Mouse (Mus musculus): Measurements from ENCODE around the gene Ninl. TPM values are rescaled to one million over a fixed set of nuclear protein-coding genes. Genes with fewer than 3 reads are reported as not detected.

The Ninl gene
- 19.0 and 19.2 TPM in 2 replicates for polyA plus RNA-seq (2014; fragmentation: Nextera tagmentation; extraction: Ambion mirVana)

GRCm38 (mm10) chr2:151039232-151039695 is at the start of gene Ninl, which contains the start of gene Nanp:
Gene Ninl, minus strand, starts transcription at chr2:151039382.
Gene Nanp, minus strand, starts transcription at chr2:151039398.
- H3K27me3 ChIP-seq (replicated peaks; ENCODE audit: control insufficient read depth, insufficient read depth, low read length) = no peaks in the 10 kb centered on the region
- no peaks in the 10 kb centered on the region for H3K9me3 ChIP-seq (ENCODE audit: control insufficient read depth, low read length)
- peak within 1 kb of the TSS; percentile 97 for H3K9ac ChIP-seq (ENCODE audit: low read depth, low read length)
- H3K27ac ChIP-seq (ENCODE audit: low read depth, low read length) = peak within 1 kb of the TSS; percentile 90
- DNase-seq (ENCODE audit: low spot score) (peak; percentile 92), ATAC-seq (replicated peaks; ENCODE audit: low FRiP score) (peak; percentile 84)
- H3K4me1 ChIP-seq (replicated peaks; ENCODE audit: control insufficient read depth, insufficient read depth, low read length) = peaks cover 11% of the 10 kb centered on the region
- H3K4me3 ChIP-seq (ENCODE audit: low read depth, low read length) = peak within 1 kb of the TSS; percentile 87
- peak within 1 kb of the TSS; percentile 84 for H3K4me2 ChIP-seq
- H3K36me3 ChIP-seq (ENCODE audit: control insufficient read depth, insufficient read depth, low read length) = no peaks in the 10 kb centered on the region; the same call in 1 of the 2 replicates
- 1% methylated on average over 32 of the region's 34 CpGs for WGBS

GRCm38 (mm10) chr2:151056637-151057036 is 17.5 kb upstream of the Ninl start:
- H3K4me3 ChIP-seq (ENCODE audit: low read depth, low read length) = no peak overlapping the region
- no peak for DNase-seq (ENCODE audit: low spot score)
- WGBS = 82% methylated on average over 1 of the region's 1 CpGs
- H3K27ac ChIP-seq (ENCODE audit: low read depth, low read length) = no peak overlapping the region
- no peaks in the 10 kb centered on the region for H3K9me3 ChIP-seq (ENCODE audit: control insufficient read depth, low read length)
- no peak overlapping the region for H3K9ac ChIP-seq (ENCODE audit: low read depth, low read length)
- no peaks in the 10 kb centered on the region for H3K27me3 ChIP-seq (replicated peaks; ENCODE audit: control insufficient read depth, insufficient read depth, low read length)
- no peaks in the 10 kb centered on the region for H3K4me1 ChIP-seq (replicated peaks; ENCODE audit: control insufficient read depth, insufficient read depth, low read length)
- no peak for ATAC-seq (replicated peaks; ENCODE audit: low FRiP score)
- H3K4me2 ChIP-seq = no peak overlapping the region
- H3K36me3 ChIP-seq (ENCODE audit: control insufficient read depth, insufficient read depth, low read length) = no peaks in the 10 kb centered on the region

- DNase-seq (ENCODE audit: low spot score) = no peak
- Histone ChIP-seq H3K27me3 (replicated peaks; ENCODE audit: control insufficient read depth, insufficient read depth, low read length) (no peaks in the 10 kb centered on the region), H3K4me3 (ENCODE audit: low read depth, low read length) (no peak overlapping the region), H3K27ac (ENCODE audit: low read depth, low read length) (no peak overlapping the region), H3K4me2 (peak overlapping the region; percentile 84), H3K9ac (ENCODE audit: low read depth, low read length) (no peak overlapping the region), H3K9me3 (ENCODE audit: control insufficient read depth, low read length) (no peaks in the 10 kb centered on the region), H3K36me3 (ENCODE audit: control insufficient read depth, insufficient read depth, low read length) (no peaks in the 10 kb centered on the region), H3K4me1 (replicated peaks; ENCODE audit: control insufficient read depth, insufficient read depth, low read length) (peaks cover 11% of the 10 kb centered on the region)
- no peak for ATAC-seq (replicated peaks; ENCODE audit: low FRiP score)
- WGBS = 89% methylated on average over 1 of the region's 1 CpGs
Measured at GRCm38 (mm10) chr2:151040411-151040810, 1.2 kb upstream of the Ninl start.

- 45% methylated on average over 8 of the region's 8 CpGs for WGBS
- no peaks in the 10 kb centered on the region for H3K36me3 ChIP-seq (ENCODE audit: control insufficient read depth, insufficient read depth, low read length)
- peaks cover 11% of the 10 kb centered on the region for H3K4me1 ChIP-seq (replicated peaks; ENCODE audit: control insufficient read depth, insufficient read depth, low read length)
- H3K27me3 ChIP-seq (replicated peaks; ENCODE audit: control insufficient read depth, insufficient read depth, low read length) = no peaks in the 10 kb centered on the region
- H3K4me2 ChIP-seq = peak overlapping the region; percentile 84
- peak overlapping the region; percentile 76 for H3K27ac ChIP-seq (ENCODE audit: low read depth, low read length)
- peak overlapping the region; percentile 87 for H3K4me3 ChIP-seq (ENCODE audit: low read depth, low read length)
- DNase-seq (ENCODE audit: low spot score) (no peak), ATAC-seq (replicated peaks; ENCODE audit: low FRiP score) (peak; percentile 22)
- H3K9ac ChIP-seq (ENCODE audit: low read depth, low read length) = peak overlapping the region; percentile 97
- no peaks in the 10 kb centered on the region for H3K9me3 ChIP-seq (ENCODE audit: control insufficient read depth, low read length)
Measured at GRCm38 (mm10) chr2:151039726-151040125, 544 bp upstream of the Ninl start.

- 0% methylated on average over 30 of the region's 30 CpGs for whole genome bisulfite sequencing
- H3K27me3 ChIP-seq (replicated peaks; ENCODE audit: control insufficient read depth, insufficient read depth, low read length) = no peaks in the 10 kb centered on the region
- DNase-seq (ENCODE audit: low spot score) = peak; percentile 71
- H3K4me2 ChIP-seq = peak overlapping the region; percentile 84
- peak overlapping the region; percentile 90 for H3K27ac ChIP-seq (ENCODE audit: low read depth, low read length)
- peak overlapping the region; percentile 97 for H3K9ac ChIP-seq (ENCODE audit: low read depth, low read length)
- ATAC-seq (replicated peaks; ENCODE audit: low FRiP score) = peak; percentile 32; the same call in 1 of the 2 replicates
- H3K4me3 ChIP-seq (ENCODE audit: low read depth, low read length) = peak overlapping the region; percentile 87
- peaks cover 2% of the 10 kb centered on the region; the same call in 1 of the 2 replicates for H3K36me3 ChIP-seq (ENCODE audit: control insufficient read depth, insufficient read depth, low read length)
- H3K4me1 ChIP-seq (replicated peaks; ENCODE audit: control insufficient read depth, insufficient read depth, low read length) = peaks cover 11% of the 10 kb centered on the region
- H3K9me3 ChIP-seq (ENCODE audit: control insufficient read depth, low read length) = no peaks in the 10 kb centered on the region
Measured at GRCm38 (mm10) chr2:151038811-151039222, 365 bp downstream of the Ninl start.

- DNase-seq (ENCODE audit: low spot score) (peak; percentile 42), ATAC-seq (replicated peaks; ENCODE audit: low FRiP score) (peak; percentile 80)
- H3K4me2 ChIP-seq = peak overlapping the region; percentile 84
- no peaks in the 10 kb centered on the region for H3K27me3 ChIP-seq (replicated peaks; ENCODE audit: control insufficient read depth, insufficient read depth, low read length)
- 44% methylated on average over 18 of the region's 18 CpGs for WGBS
- no peaks in the 10 kb centered on the region for H3K9me3 ChIP-seq (ENCODE audit: control insufficient read depth, low read length)
- H3K27ac ChIP-seq (ENCODE audit: low read depth, low read length) = peak overlapping the region; percentile 90
- H3K4me3 ChIP-seq (ENCODE audit: low read depth, low read length) = peak overlapping the region; percentile 87
- peaks cover 11% of the 10 kb centered on the region for H3K4me1 ChIP-seq (replicated peaks; ENCODE audit: control insufficient read depth, insufficient read depth, low read length)
- H3K9ac ChIP-seq (ENCODE audit: low read depth, low read length) = peak overlapping the region; percentile 97
- H3K36me3 ChIP-seq (ENCODE audit: control insufficient read depth, insufficient read depth, low read length) = peaks cover 2% of the 10 kb centered on the region; the same call in 1 of the 2 replicates
Measured at GRCm38 (mm10) chr2:151037876-151038552, 1.2 kb downstream of the Ninl start.

- 54% methylated on average over 1 of the region's 1 CpGs for WGBS
- peaks cover 11% of the 10 kb centered on the region for H3K4me1 ChIP-seq (replicated peaks; ENCODE audit: control insufficient read depth, insufficient read depth, low read length)
- peak overlapping the region; percentile 87 for H3K4me3 ChIP-seq (ENCODE audit: low read depth, low read length)
- H3K9ac ChIP-seq (ENCODE audit: low read depth, low read length) = peak overlapping the region; percentile 97
- H3K27me3 ChIP-seq (replicated peaks; ENCODE audit: control insufficient read depth, insufficient read depth, low read length) = no peaks in the 10 kb centered on the region
- peak overlapping the region; percentile 84 for H3K4me2 ChIP-seq
- ATAC-seq (replicated peaks; ENCODE audit: low FRiP score) = no peak; the same call in 1 of the 2 replicates
- no peaks in the 10 kb centered on the region for H3K9me3 ChIP-seq (ENCODE audit: control insufficient read depth, low read length)
- H3K27ac ChIP-seq (ENCODE audit: low read depth, low read length) = peak overlapping the region; percentile 90
- no peak for DNase-seq (ENCODE audit: low spot score)
- peaks cover 2% of the 10 kb centered on the region; the same call in 1 of the 2 replicates for H3K36me3 ChIP-seq (ENCODE audit: control insufficient read depth, insufficient read depth, low read length)
Measured at GRCm38 (mm10) chr2:151037292-151037691, 1.9 kb downstream of the Ninl start.

- 61% methylated on average over 2 of the region's 2 CpGs for WGBS
- DNase-seq (ENCODE audit: low spot score) (no peak), ATAC-seq (replicated peaks; ENCODE audit: low FRiP score) (no peak)
- H3K36me3 ChIP-seq (ENCODE audit: control insufficient read depth, insufficient read depth, low read length) = peaks cover 2% of the 10 kb centered on the region; the same call in 1 of the 2 replicates
- peaks cover 11% of the 10 kb centered on the region for H3K4me1 ChIP-seq (replicated peaks; ENCODE audit: control insufficient read depth, insufficient read depth, low read length)
- no peaks in the 10 kb centered on the region for H3K9me3 ChIP-seq (ENCODE audit: control insufficient read depth, low read length)
- peak overlapping the region; percentile 31 for H3K9ac ChIP-seq (ENCODE audit: low read depth, low read length)
- H3K27ac ChIP-seq (ENCODE audit: low read depth, low read length) = peak overlapping the region; percentile 90; the same call in 1 of the 2 replicates
- H3K27me3 ChIP-seq (replicated peaks; ENCODE audit: control insufficient read depth, insufficient read depth, low read length) = no peaks in the 10 kb centered on the region
- H3K4me2 ChIP-seq = peak overlapping the region; percentile 84
- peak overlapping the region; percentile 87 for H3K4me3 ChIP-seq (ENCODE audit: low read depth, low read length)
Measured at GRCm38 (mm10) chr2:151036721-151037120, 2.5 kb downstream of the Ninl start.
